Mouse (Mus musculus) midbrain, embryonic 11.5 days (tissue): Measurements from ENCODE around the gene Gria4. TPM values are rescaled to one million over a fixed set of nuclear protein-coding genes. Genes with fewer than 3 reads are reported as not detected.

Experiments
- ATAC-seq: fragments of 200-750 bp; cut with Nextera tagmentation; 2 replicates; pipeline ENCODE4 v1.8.0; 2017; ENCODE audit warnings: moderate TSS enrichment, moderate library complexity; ENCODE audit not compliant: low FRiP score
- DNase-seq: peaks from one replicate; pipeline ENCODE4 v3.0.0; 2015; ENCODE audit warnings: low spot score; ENCODE audit errors: missing footprints
- H3K27ac ChIP-seq: fragments of 300-500 bp; sonication (generic); 2 replicates; pipeline ENCODE4 v1.5.1; 2014; ENCODE audit warnings: low read depth, low read length
- H3K27me3 ChIP-seq: fragments of 300-500 bp; sonication (generic); 2 replicates; pipeline ENCODE4 v1.6.1; 2014; ENCODE audit warnings: mild to moderate bottlenecking, low read length, moderate library complexity, mixed read lengths; ENCODE audit not compliant: control insufficient read depth, insufficient read depth
- H3K36me3 ChIP-seq: fragments of 300-500 bp; sonication (generic); 2 replicates; pipeline ENCODE4 v1.6.1; 2014; ENCODE audit warnings: mild to moderate bottlenecking, low read length, moderate library complexity, mixed read lengths; ENCODE audit not compliant: control insufficient read depth, insufficient read depth
- H3K4me1 ChIP-seq: fragments of 300-500 bp; sonication (generic); 2 replicates; pipeline ENCODE4 v1.6.1; 2014; ENCODE audit warnings: low read length; ENCODE audit not compliant: control insufficient read depth, insufficient read depth
- H3K4me2 ChIP-seq: fragments of 300-500 bp; sonication (generic); 2 replicates; pipeline ENCODE4 v1.6.1; 2014; ENCODE audit warnings: mild to moderate bottlenecking, moderate library complexity
- H3K4me3 ChIP-seq: fragments of 300-500 bp; sonication (generic); 2 replicates; pipeline ENCODE4 v1.5.1; 2014; ENCODE audit warnings: low read depth, low read length
- H3K9ac ChIP-seq: fragments of 300-500 bp; sonication (generic); 2 replicates; pipeline ENCODE4 v1.6.1; 2014; ENCODE audit warnings: low read length
- H3K9me3 ChIP-seq: fragments of 300-500 bp; sonication (generic); 2 replicates; pipeline ENCODE4 v1.6.1; 2016; ENCODE audit warnings: low read length; ENCODE audit not compliant: control insufficient read depth
- whole genome bisulfite sequencing: fragments of 180-500 bp; shearing (Covaris S2); extraction: QIAGEN DNeasy Blood & Tissue Kit; methylation state at CpG from one replicate; pipeline ENCODE4 v1.1.7; 2014; 5-methylcytosine and 5-hydroxymethylcytosine counted together
- polyA plus RNA-seq: library from polyadenylated mRNA; unstranded; fragments of >200 nt; fragmentation: Nextera tagmentation; extraction: Ambion mirVana; gene quantifications from 2 replicates; pipeline ENCODE4 v1.2.1, GENCODE M21; 2014

Gene Gria4
- polyA plus RNA-seq, 1 experiment from 2014 or later, result 7.2 TPM

DNA sequence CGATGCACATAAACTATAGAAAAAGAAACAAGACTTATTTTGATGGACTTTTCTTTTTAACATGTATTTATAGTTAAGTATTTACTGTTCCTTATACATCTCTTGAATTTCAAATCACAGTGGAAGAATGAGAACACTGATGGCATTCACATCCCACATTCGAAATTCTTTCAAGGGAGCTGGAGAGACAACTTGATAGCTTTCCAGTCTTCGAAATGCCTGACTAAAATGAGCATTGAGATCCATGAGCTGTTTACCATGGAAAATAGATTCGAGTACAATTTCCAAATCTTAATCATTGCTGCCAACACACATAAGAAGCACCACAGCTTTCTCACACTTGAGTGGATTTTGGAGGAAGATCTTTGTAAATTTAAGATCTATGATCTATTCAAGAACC, 164.1 kb downstream of the Gria4 start:
- no peak overlapping the region for H3K4me3 ChIP-seq
- H3K4me1 ChIP-seq, result no peaks in the 10 kb centered on the region
- no peaks in the 10 kb centered on the region for H3K27me3 ChIP-seq
- H3K36me3 ChIP-seq, result no peaks in the 10 kb centered on the region
- DNase-seq, result no peak
- H3K4me2 ChIP-seq, result no peak overlapping the region
- 83% methylated on average over 4 of the region's 4 CpGs for WGBS
- no peak for ATAC-seq
- H3K9me3 ChIP-seq, result no peaks in the 10 kb centered on the region
- no peak overlapping the region for H3K27ac ChIP-seq
- H3K9ac ChIP-seq, result no peak overlapping the region

GRCm38 (mm10) chr9:4615286-4615685, 180.7 kb downstream of the Gria4 start:
- Histone ChIP-seq H3K27ac (no peak overlapping the region), H3K27me3 (no peaks in the 10 kb centered on the region), H3K9me3 (no peaks in the 10 kb centered on the region), H3K9ac (no peak overlapping the region), H3K4me2 (no peak overlapping the region), H3K4me1 (no peaks in the 10 kb centered on the region), H3K4me3 (no peak overlapping the region), H3K36me3 (no peaks in the 10 kb centered on the region)
- DNase-seq (no peak), ATAC-seq (0 out of 2 replicates have a peak, but pooled peaks have one; percentile 27)

- no peaks in the 10 kb centered on the region for H3K27me3 ChIP-seq
- no peaks in the 10 kb centered on the region for H3K36me3 ChIP-seq
- ATAC-seq, result no peak
- no peaks in the 10 kb centered on the region for H3K4me1 ChIP-seq
- H3K9me3 ChIP-seq, result no peaks in the 10 kb centered on the region
- DNase-seq, result no peak
- 85% methylated on average over 3 of the region's 3 CpGs for WGBS
- no peak overlapping the region for H3K27ac ChIP-seq
- H3K9ac ChIP-seq, result no peak overlapping the region
- H3K4me2 ChIP-seq, result no peak overlapping the region
- no peak overlapping the region for H3K4me3 ChIP-seq
Observed at GRCm38 (mm10) chr9:4605354-4605753, 190.7 kb downstream of the Gria4 start.

- H3K27ac ChIP-seq, result no peak overlapping the region
Observed at GRCm38 (mm10) chr9:4604236-4604635, 191.8 kb downstream of the Gria4 start.

DNA sequence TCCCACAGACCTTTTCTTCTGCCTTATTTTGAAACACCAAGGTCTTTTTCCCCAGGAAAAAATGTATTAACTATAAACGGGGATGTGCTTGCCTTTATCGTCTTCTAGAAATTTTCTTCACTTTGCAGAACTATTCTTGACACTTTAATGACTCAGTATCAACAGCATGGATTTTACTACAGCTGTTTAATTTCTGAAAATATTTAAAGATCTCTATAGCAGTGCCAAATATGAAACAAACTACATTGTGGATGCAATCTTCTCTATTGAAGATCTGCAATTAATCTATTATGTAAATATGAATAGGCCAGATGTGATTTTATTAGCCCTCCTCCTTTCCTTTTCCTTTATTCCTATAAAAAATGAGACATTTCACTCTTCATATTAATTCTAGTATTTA, 194.2 kb downstream of the Gria4 start:
- no peak for ATAC-seq
- H3K9me3 ChIP-seq, result no peaks in the 10 kb centered on the region
- H3K4me3 ChIP-seq, result no peak overlapping the region
- no peaks in the 10 kb centered on the region for H3K4me1 ChIP-seq
- no peak overlapping the region for H3K27ac ChIP-seq
- no peaks in the 10 kb centered on the region for H3K27me3 ChIP-seq
- H3K36me3 ChIP-seq, result no peaks in the 10 kb centered on the region
- H3K9ac ChIP-seq, result no peak overlapping the region
- 93% methylated on average over 2 of the region's 2 CpGs for WGBS
- DNase-seq, result no peak
- no peak overlapping the region for H3K4me2 ChIP-seq

More at GRCm38 (mm10) chr9:4604236-4604635, 191.8 kb downstream of the Gria4 start:
- Histone ChIP-seq H3K9me3 (no peaks in the 10 kb centered on the region), H3K4me1 (no peaks in the 10 kb centered on the region), H3K36me3 (no peaks in the 10 kb centered on the region), H3K4me2 (no peak overlapping the region), H3K4me3 (no peak overlapping the region), H3K27me3 (no peaks in the 10 kb centered on the region), H3K9ac (no peak overlapping the region)
- DNase-seq, result no peak
- ATAC-seq, result no peak

DNA sequence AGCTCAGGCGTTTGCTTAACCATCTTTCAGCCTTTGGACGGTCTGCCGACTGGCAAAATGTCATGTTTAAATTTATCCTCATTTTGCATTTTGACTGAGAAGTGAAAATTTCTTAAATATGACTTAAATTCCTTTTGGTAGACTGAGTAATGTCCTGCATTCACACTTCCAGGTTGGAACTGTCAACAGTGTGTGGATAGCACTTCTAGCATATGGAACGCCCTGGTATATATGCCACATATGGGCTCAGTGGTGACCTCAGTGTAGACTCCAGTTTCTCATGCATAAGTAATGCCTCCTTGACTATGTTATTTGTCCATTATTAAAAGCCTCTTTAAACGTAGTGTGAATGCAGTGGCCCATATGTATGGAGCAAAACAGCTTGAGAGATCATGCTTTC, 222.4 kb downstream of the Gria4 start:
- 81% methylated on average over 5 of the region's 5 CpGs for WGBS
- Histone ChIP-seq H3K9me3 (no peaks in the 10 kb centered on the region), H3K9ac (no peak overlapping the region), H3K4me3 (no peak overlapping the region), H3K4me2 (no peak overlapping the region), H3K4me1 (no peaks in the 10 kb centered on the region), H3K27ac (no peak overlapping the region), H3K36me3 (no peaks in the 10 kb centered on the region), H3K27me3 (no peaks in the 10 kb centered on the region)
- no peak for DNase-seq
- ATAC-seq, result no peak

DNA sequence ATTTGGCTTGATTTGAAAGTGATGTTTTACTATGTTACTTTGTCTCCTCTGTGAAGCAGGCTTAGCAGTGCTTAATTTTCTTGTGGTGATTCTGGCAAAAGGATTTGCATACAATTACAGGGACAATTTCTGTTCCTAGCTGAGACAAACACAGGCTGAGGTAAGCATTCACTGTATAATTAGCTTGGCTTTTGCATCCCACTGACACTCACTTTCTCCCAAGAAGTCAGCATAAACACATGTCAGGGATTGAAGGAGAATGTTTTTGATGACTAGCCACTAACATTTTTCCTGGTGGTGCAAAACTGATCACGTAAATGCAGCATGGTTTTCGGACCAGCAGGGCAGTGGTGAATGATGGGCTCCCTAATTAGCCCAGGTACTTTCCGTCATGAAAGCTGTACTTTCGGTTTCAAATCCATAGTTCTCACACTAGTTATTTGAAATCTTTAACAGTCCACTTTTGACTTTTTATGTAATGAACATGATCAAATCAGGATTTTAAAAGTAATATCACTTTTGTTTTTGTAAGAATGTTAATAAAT, 240.5 kb downstream of the Gria4 start:
- WGBS, result 62% methylated on average over 4 of the region's 4 CpGs
- Histone ChIP-seq H3K4me2 (no peak overlapping the region), H3K9ac (no peak overlapping the region), H3K27ac (no peak overlapping the region), H3K4me3 (no peak overlapping the region), H3K36me3 (no peaks in the 10 kb centered on the region), H3K27me3 (no peaks in the 10 kb centered on the region), H3K4me1 (peaks cover 2% of the 10 kb centered on the region; the same call in 1 of the 2 replicates), H3K9me3 (no peaks in the 10 kb centered on the region)
- DNase-seq, result no peak
- peak; percentile 48; the same call in 1 of the 2 replicates for ATAC-seq

DNA sequence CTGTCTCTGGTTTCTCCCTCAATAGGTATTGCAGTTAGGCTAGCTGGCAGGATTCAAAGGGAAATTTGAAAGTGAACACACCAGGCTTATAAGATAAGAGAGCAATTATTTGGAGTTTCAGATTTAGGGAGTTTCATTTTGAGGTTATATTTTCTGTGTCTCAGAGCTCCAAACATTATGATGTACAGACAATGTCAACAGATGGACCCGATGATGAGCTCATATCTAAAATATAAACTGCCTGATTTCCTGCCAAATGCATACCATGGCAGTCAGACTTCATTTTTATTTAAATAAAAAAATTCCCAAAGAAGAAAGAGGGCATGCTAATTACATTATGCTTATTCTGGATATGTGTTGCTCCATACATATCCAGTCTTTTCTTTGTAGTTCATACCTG, 256.8 kb downstream of the Gria4 start:
- Histone ChIP-seq H3K9me3 (no peaks in the 10 kb centered on the region), H3K4me2 (no peak overlapping the region), H3K9ac (no peak overlapping the region), H3K27ac (no peak overlapping the region), H3K4me1 (no peaks in the 10 kb centered on the region), H3K36me3 (no peaks in the 10 kb centered on the region), H3K27me3 (no peaks in the 10 kb centered on the region), H3K4me3 (no peak overlapping the region)
- ATAC-seq, result no peak
- DNase-seq, result no peak
- WGBS, result 82% methylated on average over 1 of the region's 1 CpGs

- peak; percentile 64; the same call in 1 of the 2 replicates for ATAC-seq
- no peaks in the 10 kb centered on the region for H3K27me3 ChIP-seq
- no peak overlapping the region for H3K4me2 ChIP-seq
- H3K9me3 ChIP-seq, result no peaks in the 10 kb centered on the region
- no peak overlapping the region for H3K9ac ChIP-seq
- WGBS, result 91% methylated on average over 6 of the region's 6 CpGs
- H3K36me3 ChIP-seq, result no peaks in the 10 kb centered on the region
- H3K27ac ChIP-seq, result no peak overlapping the region
- no peaks in the 10 kb centered on the region for H3K4me1 ChIP-seq
- no peak for DNase-seq
- no peak overlapping the region for H3K4me3 ChIP-seq
Observed at GRCm38 (mm10) chr9:4536514-4537150, 259.4 kb downstream of the Gria4 start.
